Mouse (Mus musculus) kidney, adult 11 months (tissue): ENCODE results near the gene Tbk1.

Source experiments
- DNase-seq: peaks from one replicate; pipeline ENCODE4 v3.0.0; 2022

Tbk1 gene

DNA sequence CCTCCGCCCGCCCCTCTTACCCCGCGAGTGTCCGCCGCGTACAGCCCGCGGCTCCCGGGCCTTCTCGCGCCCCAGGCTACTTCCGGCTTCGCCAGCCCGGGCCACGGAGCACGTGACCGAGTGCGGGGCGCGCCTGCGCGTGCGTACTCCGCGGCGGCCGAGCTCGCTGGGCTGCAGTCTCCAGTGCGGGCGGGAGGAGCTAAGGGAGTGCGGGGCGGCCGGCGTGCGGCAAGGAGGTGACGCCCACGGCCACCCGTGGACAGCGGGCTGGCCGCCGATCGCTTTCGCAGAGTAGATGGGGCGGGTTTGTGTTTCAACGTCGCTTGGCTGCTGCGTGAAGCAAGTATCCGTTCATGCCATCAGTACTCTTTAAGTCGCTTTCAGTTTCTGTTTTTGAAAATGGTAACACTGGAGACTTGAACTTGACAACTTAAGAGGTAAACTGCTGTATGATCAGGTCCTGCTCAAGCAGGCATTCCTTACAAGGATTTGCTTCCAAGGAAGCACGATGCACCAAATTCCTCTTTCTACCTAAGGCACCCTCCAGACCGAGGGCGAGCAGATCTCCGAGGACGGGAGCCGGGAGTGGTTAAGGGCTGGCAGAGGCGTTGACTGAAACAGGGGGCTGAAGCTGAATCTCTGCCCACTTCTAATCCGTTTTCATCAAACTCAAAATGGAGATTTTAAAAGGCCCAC, at the start of gene Tbk1:
Gene Tbk1, minus strand, starts transcription at position 113 of the 696 bp plus-strand sequence.
- DNase-seq = peak; percentile 93

GRCm38 (mm10) chr10:121636276-121636675, 49.7 kb upstream of the Tbk1 start:
- DNase-seq = no peak

- DNase-seq = no peak
Observed at GRCm38 (mm10) chr10:121634159-121634558, 47.6 kb upstream of the Tbk1 start.

- no peak for DNase-seq
Observed at GRCm38 (mm10) chr10:121628561-121629040, 42.0 kb upstream of the Tbk1 start.

GRCm38 (mm10) chr10:121627216-121627852, 40.7 kb upstream of the Tbk1 start:
- DNase-seq = no peak

- peak; percentile 98 for DNase-seq
Observed at GRCm38 (mm10) chr10:121626186-121626882, 39.7 kb upstream of the Tbk1 start, which contains the start of gene Xpot. Xpot (minus strand) TSS chr10:121626332.

- no peak for DNase-seq
Observed at GRCm38 (mm10) chr10:121625407-121626185, 39.0 kb upstream of the Tbk1 start.

DNA sequence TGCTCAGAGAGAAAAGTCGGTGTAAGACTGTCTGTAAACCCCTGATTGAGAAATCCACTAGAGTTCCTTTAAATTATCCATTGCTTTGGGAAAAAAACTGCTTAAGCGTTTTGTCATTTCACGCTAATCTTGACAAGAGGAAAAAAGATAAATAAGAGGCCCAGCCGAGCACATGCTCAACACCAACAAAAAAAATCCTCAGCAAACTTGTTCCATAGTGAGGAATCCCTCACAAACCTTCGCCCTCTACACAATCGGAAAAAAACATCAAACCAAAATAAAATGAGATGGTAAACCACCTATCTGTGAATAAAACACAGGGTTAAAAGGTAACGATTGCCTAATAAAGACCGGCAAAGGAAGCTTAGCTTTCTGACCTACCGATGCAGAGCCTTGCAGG, 38.4 kb upstream of the Tbk1 start:
- DNase-seq = no peak

DNA sequence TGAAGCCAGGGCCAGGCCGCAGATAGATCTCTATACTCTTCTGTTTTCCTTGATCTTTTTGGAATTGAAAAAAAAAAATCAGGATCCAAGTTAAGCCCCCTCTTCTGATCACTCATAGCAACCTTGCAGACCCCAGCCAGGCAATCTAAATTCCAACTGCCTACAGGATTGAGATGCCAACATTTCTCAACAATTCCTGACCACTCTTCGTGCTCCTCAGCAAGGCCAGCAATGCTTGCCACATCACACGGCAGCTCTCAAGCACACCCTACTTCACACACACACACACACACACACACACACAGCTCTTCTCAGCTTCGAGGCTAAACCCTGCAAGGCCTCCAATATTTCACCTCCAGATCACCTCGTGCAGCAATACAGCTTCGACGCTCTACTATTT, 37.1 kb upstream of the Tbk1 start:
- DNase-seq = no peak

DNA sequence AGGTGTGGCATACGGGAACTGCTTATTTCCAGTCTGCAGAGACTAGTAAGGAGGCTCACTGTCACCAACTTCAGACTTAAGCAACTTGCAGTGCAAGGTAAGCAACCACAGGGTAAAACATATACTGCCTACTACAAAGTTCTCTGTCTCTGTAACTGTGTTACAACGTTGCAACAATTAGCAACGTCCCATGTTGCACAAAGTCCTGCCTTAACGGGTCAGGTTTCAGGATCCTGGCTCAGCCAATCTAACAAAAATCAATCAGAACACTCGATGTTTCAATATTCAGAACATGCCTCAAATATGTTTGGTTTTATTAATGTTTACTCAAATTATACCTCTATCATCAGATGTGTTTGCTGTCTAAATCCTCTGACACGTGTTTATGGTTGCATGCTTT, 35.8 kb upstream of the Tbk1 start:
- DNase-seq = no peak

DNA sequence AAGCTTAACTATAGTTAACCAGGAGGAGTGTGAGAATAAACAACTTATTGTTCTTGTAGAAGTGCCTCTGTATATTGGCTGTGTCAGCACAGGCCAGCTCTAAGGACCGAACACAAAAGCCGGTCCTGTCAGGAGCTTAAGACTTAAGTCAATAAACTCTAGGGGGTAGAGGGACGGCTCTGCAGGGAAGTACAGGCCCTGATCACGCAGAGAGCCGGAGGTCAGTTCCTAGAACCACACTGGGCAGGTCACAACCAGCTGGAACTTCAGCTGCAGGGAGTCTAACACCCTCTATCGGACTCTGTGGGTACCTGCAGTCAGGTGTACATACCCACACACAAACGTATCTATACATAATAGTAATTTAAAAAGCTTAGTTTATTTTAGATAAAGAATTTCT, 29.3 kb upstream of the Tbk1 start:
- no peak for DNase-seq

- no peak for DNase-seq
Observed at GRCm38 (mm10) chr10:121615146-121615870, 28.7 kb upstream of the Tbk1 start.

GRCm38 (mm10) chr10:121613570-121613969, 27.0 kb upstream of the Tbk1 start:
- DNase-seq = peak; percentile 49

GRCm38 (mm10) chr10:121612448-121612847, 25.9 kb upstream of the Tbk1 start:
- DNase-seq = no peak

DNA sequence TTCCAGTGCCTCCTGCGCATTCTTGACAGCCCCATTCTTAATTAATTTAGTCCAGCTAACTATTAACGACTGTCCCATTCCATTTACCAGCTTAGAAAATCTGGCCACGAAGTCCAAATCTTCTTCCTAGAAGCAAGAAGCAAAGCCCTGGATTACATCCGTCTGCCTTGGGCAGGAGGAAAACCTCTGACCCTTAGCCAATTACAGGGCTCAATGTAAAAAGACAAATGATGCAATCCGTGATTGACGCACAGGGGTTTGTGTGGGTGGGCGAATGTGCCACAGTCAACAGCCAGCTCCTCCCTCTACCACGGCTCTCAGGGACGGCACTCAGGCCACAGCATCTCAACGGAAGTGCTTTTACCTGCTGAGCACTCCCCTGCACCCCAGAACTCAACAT, 25.0 kb upstream of the Tbk1 start:
- no peak for DNase-seq

- DNase-seq = peak; percentile 44
Observed at GRCm38 (mm10) chr10:121608177-121608576, 21.6 kb upstream of the Tbk1 start.

- DNase-seq = no peak
Observed at GRCm38 (mm10) chr10:121604632-121605344, 18.2 kb upstream of the Tbk1 start.

DNA sequence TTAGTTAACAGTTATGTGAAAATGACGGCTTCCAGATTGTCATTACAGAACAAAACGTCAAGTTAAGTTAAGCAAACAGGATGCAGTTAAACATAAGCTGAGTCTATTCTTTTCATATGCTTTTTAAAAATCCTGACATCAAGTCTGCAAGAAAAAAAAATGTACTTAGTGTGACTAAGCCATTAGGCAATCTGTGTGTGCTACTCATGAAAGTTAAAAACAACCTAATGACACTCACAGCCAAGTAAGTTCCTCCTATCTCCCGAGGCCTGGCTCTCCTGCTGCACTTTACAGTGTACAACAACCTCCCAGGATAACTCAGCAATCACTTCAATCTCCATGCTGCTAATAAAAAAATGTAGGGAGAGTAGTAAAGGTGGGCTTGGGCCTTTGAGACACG, 17.0 kb upstream of the Tbk1 start:
- DNase-seq = no peak

DNA sequence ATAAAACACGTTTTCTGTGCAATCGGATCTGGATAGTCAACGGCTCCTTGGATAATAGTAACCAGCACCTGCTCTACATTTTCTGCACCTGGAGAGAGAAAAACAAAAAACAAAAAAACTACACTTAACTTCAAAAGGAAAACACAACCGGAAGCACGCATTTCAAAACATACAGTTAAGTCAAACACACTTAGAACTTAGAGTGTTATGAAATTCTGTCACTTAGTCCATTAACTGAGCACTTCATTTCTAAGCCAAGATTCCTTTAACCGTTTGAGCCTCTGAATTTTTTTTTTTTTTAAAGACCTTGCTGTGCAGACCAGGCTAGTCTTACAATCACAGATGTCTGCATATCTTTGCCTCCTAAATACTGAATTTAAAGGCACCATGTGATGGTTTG, 14.7 kb upstream of the Tbk1 start:
- no peak for DNase-seq

GRCm38 (mm10) chr10:121596580-121596979, 10.0 kb upstream of the Tbk1 start:
- no peak for DNase-seq

DNA sequence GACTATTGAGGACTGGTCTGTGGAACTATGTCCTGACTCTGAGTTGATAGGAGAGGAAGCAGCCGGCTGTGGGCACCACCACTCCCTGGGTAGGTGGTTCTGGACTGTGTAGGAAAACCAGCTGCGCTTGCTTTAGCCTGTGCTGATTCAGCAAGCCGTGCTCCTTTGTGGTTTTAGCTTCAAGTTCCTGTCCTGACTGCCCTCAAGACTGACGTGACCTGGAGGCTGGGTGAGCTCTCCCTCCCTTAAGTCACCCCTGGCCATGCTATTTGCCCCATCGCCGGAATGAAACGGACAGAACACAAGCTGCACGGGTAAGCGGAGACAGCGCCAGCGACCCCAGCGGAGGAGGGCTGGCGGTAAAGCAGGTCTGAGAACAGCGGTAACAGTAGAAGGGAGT, 4.5 kb upstream of the Tbk1 start:
- DNase-seq = no peak

- DNase-seq = no peak
Observed at GRCm38 (mm10) chr10:121587371-121587840, 819 bp upstream of the Tbk1 start.
